Mouse (Mus musculus) limb, embryonic 15.5 days (tissue): ENCODE results near the gene Tigit. TPM values are rescaled to one million over a fixed set of nuclear protein-coding genes. Genes with fewer than 3 reads are reported as not detected.

Source experiments
- ATAC-seq: fragments of 200-750 bp; cut with Nextera tagmentation; 2 replicates; pipeline ENCODE4 v1.8.0; 2017; ENCODE audit warnings: low read depth, moderate TSS enrichment; ENCODE audit not compliant: insufficient number of reproducible peaks, low FRiP score, low TSS enrichment
- H3K27ac ChIP-seq: fragments of 300-500 bp; sonication (generic); 2 replicates; pipeline ENCODE4 v1.5.1; 2015; ENCODE audit warnings: moderate library complexity, mild to moderate bottlenecking, inconsistent platforms
- H3K27me3 ChIP-seq: fragments of 300-500 bp; sonication (generic); 2 replicates; pipeline ENCODE4 v1.6.1; 2015; ENCODE audit warnings: inconsistent platforms
- H3K36me3 ChIP-seq: fragments of 300-500 bp; sonication (generic); 2 replicates; pipeline ENCODE4 v1.6.1; 2015; ENCODE audit warnings: inconsistent platforms
- H3K4me1 ChIP-seq: fragments of 300-500 bp; sonication (generic); 2 replicates; pipeline ENCODE4 v1.6.1; 2015; ENCODE audit warnings: inconsistent platforms
- H3K4me2 ChIP-seq: fragments of 300-500 bp; sonication (generic); 2 replicates; pipeline ENCODE4 v1.6.1; 2015; ENCODE audit warnings: mild to moderate bottlenecking, inconsistent platforms
- H3K4me3 ChIP-seq: fragments of 300-500 bp; sonication (generic); 2 replicates; pipeline ENCODE4 v1.5.1; 2015; ENCODE audit warnings: mild to moderate bottlenecking, inconsistent platforms
- H3K9ac ChIP-seq: fragments of 300-500 bp; sonication (generic); 2 replicates; pipeline ENCODE4 v1.6.1; 2015; ENCODE audit warnings: inconsistent platforms
- H3K9me3 ChIP-seq: fragments of 300-500 bp; sonication (generic); 2 replicates; pipeline ENCODE4 v1.6.1; 2016; ENCODE audit warnings: inconsistent platforms
- WGBS: fragments of 180-500 bp; shearing (Covaris S2); methylation state at CpG from one replicate; pipeline ENCODE4 v1.1.7; 2015; 5-methylcytosine and 5-hydroxymethylcytosine counted together
- polyA plus RNA-seq: library from polyadenylated mRNA; unstranded; fragments of >200 nt; fragmentation: Nextera tagmentation; extraction: Ambion mirVana; gene quantifications from 2 replicates; pipeline ENCODE4 v1.2.1, GENCODE M21; 2015

Tigit gene
- polyA plus RNA-seq, 1 experiment from 2014 or later: not detected

DNA sequence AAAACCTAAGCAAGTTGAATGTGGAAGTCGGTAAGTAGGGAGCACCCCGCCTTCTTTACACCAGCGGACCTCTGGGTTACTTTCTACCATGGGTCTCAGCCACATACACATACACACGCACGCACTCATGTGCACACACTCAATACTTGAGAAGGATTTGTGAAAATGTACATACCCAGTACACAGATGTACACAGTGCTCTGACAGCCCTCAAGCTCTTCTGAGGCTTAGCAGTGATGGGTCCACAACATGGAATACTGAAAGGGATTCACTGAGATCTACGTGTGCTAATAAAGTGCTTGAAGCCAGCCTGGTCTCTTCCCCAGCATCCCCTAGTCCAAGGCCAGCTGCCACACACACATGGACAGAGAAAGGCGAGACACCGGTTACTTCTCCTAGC, 26.7 kb downstream of the Tigit start:
- no peak for ATAC-seq
- WGBS: 91% methylated on average over 8 of the region's 8 CpGs

DNA sequence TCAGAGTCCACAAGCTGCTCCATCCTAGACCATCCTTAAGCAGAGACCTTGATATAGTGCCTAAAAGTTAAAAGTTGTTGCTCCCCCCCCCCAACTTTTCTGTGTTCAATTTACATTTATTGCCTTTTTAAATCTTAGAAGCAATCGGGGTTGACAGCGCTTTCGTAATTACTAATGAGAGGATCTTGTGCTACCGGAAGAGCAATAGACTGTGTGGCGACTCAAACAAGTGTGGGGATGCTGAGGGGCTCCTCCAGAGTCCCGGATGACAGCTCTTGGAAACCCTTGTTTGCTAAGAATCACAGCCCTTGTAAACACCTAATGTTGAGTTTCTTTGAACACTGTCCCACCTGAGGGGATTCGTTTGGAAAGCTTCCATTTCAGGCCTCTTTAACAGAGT, 29.9 kb downstream of the Tigit start:
- Histone ChIP-seq H3K36me3 (no peaks in the 10 kb centered on the region), H3K27ac (no peak overlapping the region), H3K4me1 (peaks cover 6% of the 10 kb centered on the region; the same call in 1 of the 2 replicates), H3K9ac (no peak overlapping the region), H3K9me3 (no peaks in the 10 kb centered on the region), H3K4me2 (no peak overlapping the region), H3K27me3 (no peaks in the 10 kb centered on the region), H3K4me3 (no peak overlapping the region)
- no peak for ATAC-seq
- 60% methylated on average over 7 of the region's 7 CpGs for WGBS

More for the DNA sequence above, 26.7 kb downstream of the Tigit start:
- H3K4me1 ChIP-seq: peaks cover 6% of the 10 kb centered on the region; the same call in 1 of the 2 replicates
- H3K27ac ChIP-seq: no peak overlapping the region
- no peak overlapping the region for H3K4me3 ChIP-seq
- H3K36me3 ChIP-seq: no peaks in the 10 kb centered on the region
- H3K9ac ChIP-seq: no peak overlapping the region
- H3K4me2 ChIP-seq: no peak overlapping the region
- H3K9me3 ChIP-seq: no peaks in the 10 kb centered on the region
- H3K27me3 ChIP-seq: no peaks in the 10 kb centered on the region

DNA sequence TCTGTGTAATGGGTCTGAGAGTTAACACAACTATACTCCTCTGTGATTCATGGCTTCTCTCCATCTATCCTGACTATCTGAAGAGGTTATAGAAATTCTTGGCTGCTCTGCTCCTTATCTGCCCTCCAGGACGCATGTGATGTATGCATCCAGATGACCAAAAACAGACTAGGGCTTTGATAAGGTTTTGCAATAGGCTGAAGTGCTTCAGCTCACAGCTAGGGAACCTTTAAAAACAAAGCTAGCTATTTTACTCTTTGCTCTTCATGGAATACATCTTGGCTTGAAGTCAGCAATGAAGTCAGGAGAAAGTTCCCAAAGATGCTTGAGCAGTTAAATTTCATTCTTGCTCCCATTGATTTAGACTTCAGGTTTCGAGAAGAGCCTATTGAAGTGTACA, 32.2 kb downstream of the Tigit start:
- H3K9ac ChIP-seq: no peak overlapping the region
- WGBS: 73% methylated on average over 2 of the region's 2 CpGs
- H3K4me2 ChIP-seq: no peak overlapping the region
- H3K27me3 ChIP-seq: no peaks in the 10 kb centered on the region
- no peaks in the 10 kb centered on the region for H3K36me3 ChIP-seq
- H3K4me1 ChIP-seq: no peaks in the 10 kb centered on the region
- H3K9me3 ChIP-seq: no peaks in the 10 kb centered on the region
- ATAC-seq: no peak
- H3K27ac ChIP-seq: no peak overlapping the region
- H3K4me3 ChIP-seq: no peak overlapping the region

DNA sequence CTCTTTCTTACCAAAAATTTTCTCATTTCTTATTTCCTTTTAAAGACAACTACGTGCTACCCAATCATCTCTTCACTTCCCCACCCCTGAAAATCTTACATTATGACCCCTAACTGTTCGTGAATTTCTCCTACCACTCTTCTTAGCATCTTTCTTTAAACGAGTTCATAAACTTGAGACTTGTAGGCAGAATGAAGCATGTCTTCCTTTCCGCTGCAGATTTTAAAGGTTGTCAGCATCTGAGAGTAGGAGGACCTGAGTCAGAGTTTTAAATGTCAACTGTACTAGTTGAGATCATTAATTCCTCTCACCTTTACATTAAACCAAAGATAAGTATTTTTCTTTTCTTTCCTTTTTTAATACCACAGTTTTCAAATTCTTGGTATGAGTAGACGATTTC, 35.3 kb downstream of the Tigit start:
- Histone ChIP-seq H3K4me2 (no peak overlapping the region), H3K27ac (no peak overlapping the region), H3K27me3 (no peaks in the 10 kb centered on the region), H3K9me3 (no peaks in the 10 kb centered on the region), H3K36me3 (no peaks in the 10 kb centered on the region), H3K4me3 (no peak overlapping the region), H3K4me1 (peaks cover 8% of the 10 kb centered on the region), H3K9ac (no peak overlapping the region)
- WGBS: 76% methylated on average over 5 of the region's 5 CpGs
- ATAC-seq: no peak

DNA sequence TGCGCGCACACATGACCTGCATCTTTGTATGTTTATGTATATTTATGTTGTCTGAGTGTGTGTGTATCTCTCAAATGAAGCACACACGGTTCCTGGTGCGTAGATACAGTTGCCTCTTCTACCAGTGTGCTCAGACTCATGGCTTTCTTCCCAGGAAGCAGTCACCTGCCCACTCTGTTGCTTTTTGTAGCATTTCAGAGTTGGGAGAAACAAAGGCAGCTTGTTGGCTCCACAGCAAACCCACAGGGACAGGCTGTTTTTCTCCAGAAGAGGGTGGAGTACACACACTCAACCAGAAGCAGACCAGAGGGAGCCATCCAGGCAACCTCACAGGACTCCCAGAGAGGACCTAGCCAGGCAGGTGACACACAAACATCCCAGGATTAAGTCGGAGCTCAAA, 38.0 kb downstream of the Tigit start:
- no peak overlapping the region for H3K4me3 ChIP-seq
- no peak overlapping the region for H3K9ac ChIP-seq
- H3K4me1 ChIP-seq: peaks cover 11% of the 10 kb centered on the region
- no peak for ATAC-seq
- H3K36me3 ChIP-seq: no peaks in the 10 kb centered on the region
- 92% methylated on average over 5 of the region's 5 CpGs for WGBS
- H3K27ac ChIP-seq: no peak overlapping the region
- no peaks in the 10 kb centered on the region for H3K9me3 ChIP-seq
- no peak overlapping the region for H3K4me2 ChIP-seq
- H3K27me3 ChIP-seq: no peaks in the 10 kb centered on the region

DNA sequence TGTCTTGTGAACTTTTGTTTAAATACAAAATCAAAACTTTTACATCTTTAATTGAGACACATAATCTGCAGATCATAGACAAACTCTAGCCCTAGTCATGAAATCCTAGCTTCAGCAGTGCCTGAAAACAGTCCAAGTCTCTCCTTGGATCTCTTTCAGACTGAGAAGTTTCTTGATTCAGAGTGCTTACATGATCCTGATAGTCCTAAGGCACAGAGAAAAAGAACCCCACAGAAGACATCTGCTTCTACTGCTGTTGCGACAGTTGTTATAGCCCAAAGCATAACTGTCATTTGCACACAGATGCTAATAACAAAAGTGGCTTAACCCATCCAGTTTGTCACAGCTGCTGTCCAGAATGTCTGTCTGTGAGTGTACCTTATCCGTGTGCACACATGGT, 38.7 kb downstream of the Tigit start:
- no peaks in the 10 kb centered on the region for H3K27me3 ChIP-seq
- no peak for ATAC-seq
- no peaks in the 10 kb centered on the region for H3K36me3 ChIP-seq
- peak overlapping the region; percentile 27; the same call in 1 of the 2 replicates for H3K27ac ChIP-seq
- H3K4me2 ChIP-seq: no peak overlapping the region
- H3K9me3 ChIP-seq: no peaks in the 10 kb centered on the region
- no peak overlapping the region for H3K9ac ChIP-seq
- 52% methylated on average over 2 of the region's 2 CpGs for WGBS
- H3K4me1 ChIP-seq: peaks cover 11% of the 10 kb centered on the region
- H3K4me3 ChIP-seq: no peak overlapping the region

DNA sequence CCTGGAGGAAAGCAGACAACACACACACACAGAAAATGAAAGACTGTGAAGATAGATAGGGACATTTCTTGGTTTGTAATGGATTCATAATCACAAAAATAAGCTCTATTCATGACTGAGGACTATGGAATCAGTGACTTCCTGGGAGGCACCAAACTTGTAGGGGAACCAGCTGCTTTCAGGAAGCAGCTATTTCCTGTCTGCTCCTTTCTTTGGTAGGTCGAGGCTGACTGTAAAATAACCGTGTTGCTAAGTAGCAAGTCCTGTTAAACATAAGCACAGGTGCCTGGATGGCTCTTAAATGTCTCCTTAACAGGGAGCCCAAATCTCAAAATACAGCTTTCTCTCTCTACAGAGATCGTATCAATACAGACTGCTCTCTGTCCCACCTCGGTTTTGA, 39.1 kb downstream of the Tigit start:
- Histone ChIP-seq H3K4me3 (no peak overlapping the region), H3K36me3 (no peaks in the 10 kb centered on the region), H3K9me3 (no peaks in the 10 kb centered on the region), H3K27ac (no peak overlapping the region), H3K9ac (no peak overlapping the region), H3K4me1 (peaks cover 11% of the 10 kb centered on the region), H3K27me3 (no peaks in the 10 kb centered on the region), H3K4me2 (no peak overlapping the region)
- ATAC-seq: no peak
- 49% methylated on average over 4 of the region's 4 CpGs for WGBS

DNA sequence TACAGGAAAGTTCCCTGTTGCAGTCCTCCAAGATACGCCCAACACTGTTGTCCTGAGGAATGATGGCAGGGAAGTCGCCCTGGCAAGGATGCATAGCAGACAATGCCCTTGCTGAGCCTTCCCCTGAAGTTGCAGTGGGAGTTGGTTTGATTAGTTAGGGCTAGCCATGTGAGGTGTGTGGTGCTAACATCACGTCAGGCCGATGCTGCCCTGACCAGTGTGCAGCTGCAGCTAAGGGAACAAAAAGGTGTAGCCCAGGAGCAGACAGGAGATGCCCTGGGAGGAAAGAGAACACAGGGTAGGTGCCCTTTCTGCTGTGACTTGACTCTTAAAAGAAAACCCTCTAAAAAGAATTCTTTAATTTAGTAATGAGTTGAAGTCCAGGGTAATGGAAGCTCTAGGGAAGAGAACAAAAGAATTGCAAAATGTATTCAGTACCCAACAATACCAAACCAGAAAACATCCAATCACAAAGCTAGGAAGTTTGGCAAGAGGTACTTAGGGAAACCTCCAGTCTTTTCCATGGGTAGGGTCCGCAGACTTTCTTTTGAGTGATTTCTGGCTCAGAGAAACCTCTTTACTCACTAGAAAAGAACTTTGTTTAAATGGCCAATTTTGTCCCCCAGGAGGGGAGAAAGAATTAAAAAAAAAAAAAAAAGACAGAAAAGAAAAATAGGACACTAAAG, 40.5 kb downstream of the Tigit start:
- peaks cover 11% of the 10 kb centered on the region for H3K4me1 ChIP-seq
- 81% methylated on average over 5 of the region's 5 CpGs for WGBS
- no peak overlapping the region for H3K4me3 ChIP-seq
- H3K9me3 ChIP-seq: no peaks in the 10 kb centered on the region
- H3K27me3 ChIP-seq: no peaks in the 10 kb centered on the region
- no peak for ATAC-seq
- H3K36me3 ChIP-seq: no peaks in the 10 kb centered on the region; the same call in 1 of the 2 replicates
- no peak overlapping the region for H3K9ac ChIP-seq
- H3K27ac ChIP-seq: no peak overlapping the region
- H3K4me2 ChIP-seq: no peak overlapping the region

DNA sequence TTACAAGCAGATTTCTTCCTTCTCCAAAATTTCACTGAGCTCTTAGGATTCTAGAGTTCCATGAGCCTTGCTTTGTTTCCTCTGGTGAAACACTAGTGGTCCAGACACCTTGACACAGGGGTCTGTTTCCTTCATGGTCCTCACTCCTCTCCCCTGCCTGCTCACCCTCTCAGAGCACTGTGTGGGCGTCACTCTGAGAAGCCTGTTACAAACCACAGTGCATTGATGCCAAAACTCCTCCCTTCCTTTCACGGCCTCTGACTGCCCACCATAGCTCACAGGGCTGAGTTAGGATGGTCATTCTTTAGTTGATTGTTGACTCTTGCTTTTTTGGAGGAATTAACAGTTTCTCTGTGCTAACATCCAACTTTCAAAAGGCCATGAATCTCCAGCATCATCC, 43.6 kb downstream of the Tigit start:
- Histone ChIP-seq H3K36me3 (no peaks in the 10 kb centered on the region; the same call in 1 of the 2 replicates), H3K27me3 (no peaks in the 10 kb centered on the region), H3K4me2 (no peak overlapping the region), H3K27ac (no peak overlapping the region), H3K4me1 (peaks cover 8% of the 10 kb centered on the region), H3K9me3 (no peaks in the 10 kb centered on the region), H3K4me3 (no peak overlapping the region), H3K9ac (no peak overlapping the region)
- 39% methylated on average over 2 of the region's 2 CpGs for WGBS
- ATAC-seq: no peak

DNA sequence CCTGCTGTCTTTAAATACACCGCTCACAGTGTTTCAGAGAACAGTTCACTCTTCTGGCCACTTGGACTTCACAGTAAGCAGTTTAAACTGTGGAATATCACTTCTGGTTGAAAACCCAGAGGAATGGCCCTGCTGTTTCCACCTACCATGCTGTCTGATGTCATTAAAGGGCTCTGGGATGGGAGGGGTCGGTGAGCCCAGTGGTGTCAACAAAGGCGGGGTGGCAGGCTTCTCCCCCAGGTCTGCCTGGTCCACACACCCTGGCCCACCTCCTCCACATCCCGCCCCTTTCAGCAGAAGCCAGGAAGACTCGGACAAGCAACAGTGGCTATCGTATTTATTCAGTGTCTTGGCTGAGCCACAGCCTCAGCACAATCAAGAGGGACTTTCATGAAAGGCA, 44.7 kb downstream of the Tigit start:
- H3K36me3 ChIP-seq: no peaks in the 10 kb centered on the region; the same call in 1 of the 2 replicates
- no peak for ATAC-seq
- no peak overlapping the region for H3K4me2 ChIP-seq
- H3K9me3 ChIP-seq: no peaks in the 10 kb centered on the region
- 55% methylated on average over 6 of the region's 6 CpGs for WGBS
- H3K27ac ChIP-seq: no peak overlapping the region
- peaks cover 7% of the 10 kb centered on the region for H3K4me1 ChIP-seq
- H3K4me3 ChIP-seq: no peak overlapping the region
- no peak overlapping the region for H3K9ac ChIP-seq
- H3K27me3 ChIP-seq: no peaks in the 10 kb centered on the region

DNA sequence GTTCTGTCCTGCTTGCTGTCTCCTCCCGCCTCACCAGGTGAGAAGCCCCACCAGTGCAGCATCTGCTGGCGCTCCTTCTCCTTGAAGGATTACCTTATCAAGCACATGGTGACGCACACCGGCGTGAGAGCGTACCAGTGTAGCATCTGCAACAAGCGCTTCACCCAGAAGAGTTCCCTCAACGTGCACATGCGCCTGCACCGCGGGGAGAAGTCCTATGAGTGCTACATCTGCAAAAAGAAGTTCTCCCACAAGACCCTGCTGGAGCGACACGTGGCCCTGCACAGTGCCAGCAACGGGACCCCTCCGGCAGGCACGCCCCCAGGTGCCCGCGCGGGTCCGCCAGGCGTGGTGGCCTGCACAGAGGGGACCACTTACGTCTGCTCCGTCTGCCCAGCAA, 45.7 kb downstream of the Tigit start:
- no peaks in the 10 kb centered on the region for H3K27me3 ChIP-seq
- H3K27ac ChIP-seq: no peak overlapping the region
- peaks cover 4% of the 10 kb centered on the region; the same call in 1 of the 2 replicates for H3K4me1 ChIP-seq
- no peak overlapping the region for H3K4me3 ChIP-seq
- no peak overlapping the region for H3K4me2 ChIP-seq
- WGBS: 85% methylated on average over 23 of the region's 23 CpGs
- no peaks in the 10 kb centered on the region; the same call in 1 of the 2 replicates for H3K36me3 ChIP-seq
- ATAC-seq: no peak
- no peaks in the 10 kb centered on the region for H3K9me3 ChIP-seq
- H3K9ac ChIP-seq: no peak overlapping the region

DNA sequence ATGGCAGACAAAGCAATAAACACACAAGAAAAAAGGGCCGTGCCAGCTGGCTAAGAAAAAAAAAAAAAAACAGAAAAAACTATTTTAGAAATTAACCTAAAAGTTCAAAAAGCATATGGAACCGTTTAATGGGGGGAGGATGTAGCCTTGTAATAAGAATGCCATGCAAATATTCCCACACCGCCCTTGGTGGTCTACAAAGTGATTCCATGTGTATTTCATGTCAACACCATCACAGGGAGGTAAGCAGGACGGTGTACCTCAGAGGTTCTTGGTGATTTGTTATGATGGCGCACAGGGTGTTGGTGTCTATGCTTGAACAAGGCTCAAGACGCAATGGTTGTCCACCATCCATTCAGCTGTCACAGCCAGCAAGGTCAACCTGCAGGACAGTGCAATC, 46.6 kb downstream of the Tigit start:
- Histone ChIP-seq H3K9ac (no peak overlapping the region), H3K4me3 (no peak overlapping the region), H3K36me3 (no peaks in the 10 kb centered on the region; the same call in 1 of the 2 replicates), H3K4me1 (no peaks in the 10 kb centered on the region; the same call in 1 of the 2 replicates), H3K4me2 (no peak overlapping the region), H3K27ac (no peak overlapping the region), H3K9me3 (no peaks in the 10 kb centered on the region), H3K27me3 (no peaks in the 10 kb centered on the region)
- ATAC-seq: no peak
- 58% methylated on average over 6 of the region's 6 CpGs for WGBS

DNA sequence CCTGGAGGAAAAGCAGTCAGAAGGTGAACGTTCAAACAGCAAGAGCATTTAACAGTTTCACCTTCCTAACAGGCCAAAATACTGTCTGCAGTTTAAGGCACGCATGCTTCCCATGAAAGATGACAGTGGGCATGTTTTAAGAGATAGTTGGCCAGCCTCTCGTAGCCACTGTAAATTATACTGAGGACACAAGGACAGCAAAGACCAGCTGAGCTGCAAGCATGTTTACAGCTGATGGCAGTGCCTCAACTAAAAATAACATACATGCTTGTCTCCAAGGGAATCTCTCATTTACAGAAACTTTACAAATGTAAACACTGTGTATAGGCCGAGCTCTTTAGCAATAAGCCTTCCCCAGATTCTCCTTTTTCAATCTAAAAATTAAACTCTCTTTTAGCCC, 47.6 kb downstream of the Tigit start:
- Histone ChIP-seq H3K4me2 (no peak overlapping the region), H3K27me3 (no peaks in the 10 kb centered on the region), H3K27ac (no peak overlapping the region), H3K4me1 (no peaks in the 10 kb centered on the region; the same call in 1 of the 2 replicates), H3K9ac (no peak overlapping the region), H3K36me3 (no peaks in the 10 kb centered on the region; the same call in 1 of the 2 replicates), H3K9me3 (no peaks in the 10 kb centered on the region), H3K4me3 (no peak overlapping the region)
- WGBS: 69% methylated on average over 4 of the region's 4 CpGs
- no peak for ATAC-seq
